Mouse (Mus musculus) testis, adult 2 months (tissue): ENCODE measurements around the gene Slc41a1.

Experiments
- CTCF ChIP-seq: fragments of 200-500 bp; IDR thresholded peaks from 2 replicates; pipeline ENCODE4 v1.5.1; 2012; ENCODE audit warnings: low read depth, mild to moderate bottlenecking, inconsistent platforms, low read length, moderate library complexity; ENCODE audit not compliant: control insufficient read depth, insufficient read depth, insufficient replicate concordance
- POLR2A ChIP-seq: fragments of 200-500 bp; IDR thresholded peaks from 2 replicates; pipeline ENCODE4 v1.6.1; 2012; ENCODE audit warnings: low read depth, mild to moderate bottlenecking, inconsistent platforms, low read length, moderate library complexity; ENCODE audit not compliant: control insufficient read depth

DNA sequence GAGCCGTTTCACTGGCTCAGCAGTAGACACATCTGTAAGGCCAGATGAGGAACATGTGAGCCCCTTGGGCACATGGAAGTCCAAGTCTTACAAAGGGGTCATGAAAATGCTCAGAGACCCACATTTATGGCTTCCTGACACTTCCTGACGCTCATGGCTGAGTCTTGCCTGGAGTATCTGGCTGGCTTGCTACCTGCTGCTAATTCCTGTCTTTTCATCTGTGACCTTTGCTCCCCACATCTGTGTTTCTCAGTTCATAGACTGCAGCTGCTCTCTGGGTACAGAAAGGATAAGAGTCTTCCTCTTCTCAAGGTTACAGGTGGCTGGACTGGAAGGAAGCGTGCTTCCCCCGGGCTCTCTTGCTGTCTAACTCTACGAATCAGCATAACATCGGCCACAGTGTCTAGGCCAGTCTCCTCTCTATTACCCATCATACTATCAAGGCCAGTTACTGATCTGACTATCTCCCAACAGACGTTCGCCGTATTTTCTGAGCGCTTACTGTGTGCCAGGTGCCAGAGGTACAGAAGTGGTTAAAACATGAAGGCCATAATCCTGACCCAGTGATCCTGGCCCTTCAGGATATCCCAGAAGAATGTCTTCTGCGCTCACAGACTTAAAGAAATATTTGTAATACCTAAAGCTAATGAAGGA, 2.6 kb upstream of the Slc41a1 start:
- no peak for TF ChIP-seq CTCF
- no peak for TF ChIP-seq POLR2A
